Mouse (Mus musculus) brown adipose tissue, adult 24 weeks (tissue): Measurements from ENCODE around the gene Lmna. TPM values are rescaled to one million over a fixed set of nuclear protein-coding genes. Genes with fewer than 3 reads are reported as not detected.

Experiments used
- polyA plus RNA-seq: library from polyadenylated mRNA; stranded (reverse); fragments of >200 nt; gene quantifications from 2 replicates; pipeline ENCODE4 v1.2.4, GENCODE M21; 2012; ENCODE audit not compliant: missing spikeins, insufficient read depth, insufficient read length

The Lmna gene
- polyA plus RNA-seq, 1 experiment: 35.7 TPM

Other genes starting within 250 kb of the Lmna start
- gene Gm38392, start 222.7 kb downstream of the Lmna start, polyA plus RNA-seq: not detected in 2 replicates
- 12.9 and 20.4 TPM in 2 replicates for gene Tsacc, start 213.0 kb downstream of the Lmna start, polyA plus RNA-seq
- 120 and 173 TPM in 2 replicates for gene Cct3, start 212.8 kb downstream of the Lmna start, polyA plus RNA-seq
- gene Glmp, start 184.9 kb downstream of the Lmna start, polyA plus RNA-seq: 96.8 and 101 TPM in 2 replicates
- 89.9 and 111 TPM in 2 replicates for gene Tmem79, start 173.8 kb downstream of the Lmna start, polyA plus RNA-seq
- gene Smg5, start 173.7 kb downstream of the Lmna start, polyA plus RNA-seq: 14.2 and 24.1 TPM in 2 replicates
- gene Paqr6, start 145.4 kb downstream of the Lmna start, polyA plus RNA-seq: 2.1 TPM in 2 replicates
- not detected in 2 replicates for gene Bglap3, start 137.2 kb downstream of the Lmna start, polyA plus RNA-seq
- not detected in 2 replicates for gene Bglap2, start 131.3 kb downstream of the Lmna start, polyA plus RNA-seq
- not detected in 2 replicates for gene Bglap, start 125.5 kb downstream of the Lmna start, polyA plus RNA-seq
- gene Pmf1, start 99.6 kb downstream of the Lmna start, polyA plus RNA-seq: 25.1 and 30.8 TPM in 2 replicates
- gene Slc25a44, start 84.8 kb downstream of the Lmna start, polyA plus RNA-seq: 71.0 and 78.1 TPM in 2 replicates
- gene Sema4a, start 48.8 kb downstream of the Lmna start, polyA plus RNA-seq: 25.7 and 30.2 TPM in 2 replicates
- 0.16 and 0.21 TPM in 2 replicates for gene Mex3a, start 22.4 kb upstream of the Lmna start, polyA plus RNA-seq
- not detected in 2 replicates for gene Rab25, start 38.3 kb upstream of the Lmna start, polyA plus RNA-seq
- 209 and 224 TPM in 2 replicates for gene Lamtor2, start 43.1 kb upstream of the Lmna start, polyA plus RNA-seq
- 36.6 and 42.2 TPM in 2 replicates for gene Ubqln4, start 43.8 kb upstream of the Lmna start, polyA plus RNA-seq
- 84.2 and 89.0 TPM in 2 replicates for gene Ssr2, start 65.9 kb upstream of the Lmna start, polyA plus RNA-seq
- gene Arhgef2, start 96.0 kb upstream of the Lmna start, polyA plus RNA-seq: 13.7 and 23.6 TPM in 2 replicates
- not detected in 2 replicates for gene Rxfp4, start 143.2 kb upstream of the Lmna start, polyA plus RNA-seq
- 17.1 and 28.6 TPM in 2 replicates for gene Khdc4, start 175.8 kb upstream of the Lmna start, polyA plus RNA-seq
- gene Rit1, start 206.9 kb upstream of the Lmna start, polyA plus RNA-seq: 22.5 and 27.8 TPM in 2 replicates